Mouse (Mus musculus): ENCODE measurements at regions not wholly inside any gene's neighbourhood (a gene's known extent, or its start where the extent isn't known, plus 50 kb on each side); places are given as distances from the start of the nearest gene placed in this dataset.

DNA sequence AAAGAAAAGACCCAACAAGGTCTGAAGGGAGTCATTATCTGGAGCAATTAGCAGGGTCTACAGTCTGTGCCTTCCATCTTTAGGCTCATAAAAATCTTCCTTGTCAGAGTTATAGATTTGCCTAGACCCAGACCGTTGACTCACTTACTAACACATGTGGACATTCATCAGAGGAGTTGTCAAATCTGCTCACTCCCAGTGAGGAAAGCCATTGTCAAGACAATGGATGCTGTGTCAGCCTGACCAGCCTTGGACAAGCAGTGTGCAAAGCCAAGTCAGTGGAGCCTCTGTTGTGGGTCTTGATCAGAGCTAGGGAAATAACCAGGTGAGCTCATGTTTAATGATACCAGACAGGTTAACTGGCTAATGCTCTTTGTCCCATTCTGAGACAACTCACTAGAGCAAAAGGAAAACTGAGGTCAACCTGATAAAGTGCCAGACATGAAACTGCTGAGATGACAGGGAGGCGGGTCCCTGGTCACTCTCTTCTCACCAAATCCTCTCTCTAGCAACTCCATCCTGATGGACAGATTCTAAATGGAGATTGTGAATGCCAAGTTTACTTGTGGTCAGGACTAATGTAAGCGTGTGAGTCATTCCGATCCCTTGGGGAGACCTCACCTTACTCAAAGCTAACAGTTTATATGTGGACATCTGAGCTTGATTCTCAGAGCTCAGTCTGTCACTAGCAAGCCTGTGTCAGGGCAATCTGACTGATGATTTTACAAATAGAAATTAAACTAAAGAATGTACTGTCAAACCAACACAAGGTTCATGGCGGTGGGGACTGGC, 320.6 kb upstream of the Gm26657 start:
- H3K36me3 ChIP-seq: no peaks in the 10 kb centered on the region
- no peaks in the 10 kb centered on the region for H3K27me3 ChIP-seq
- no peaks in the 10 kb centered on the region for H3K4me1 ChIP-seq
- no peaks in the 10 kb centered on the region for H3K9me3 ChIP-seq (replicated peaks)
- no peak overlapping the region for H3K27ac ChIP-seq
- ATAC-seq (replicated peaks; ENCODE audit: low FRiP score): no peak
- WGBS: 83% methylated on average over 5 of the region's 5 CpGs
- no peak overlapping the region for H3K4me2 ChIP-seq
- no peak overlapping the region for H3K9ac ChIP-seq
- H3K4me3 ChIP-seq (replicated peaks): no peak overlapping the region

DNA sequence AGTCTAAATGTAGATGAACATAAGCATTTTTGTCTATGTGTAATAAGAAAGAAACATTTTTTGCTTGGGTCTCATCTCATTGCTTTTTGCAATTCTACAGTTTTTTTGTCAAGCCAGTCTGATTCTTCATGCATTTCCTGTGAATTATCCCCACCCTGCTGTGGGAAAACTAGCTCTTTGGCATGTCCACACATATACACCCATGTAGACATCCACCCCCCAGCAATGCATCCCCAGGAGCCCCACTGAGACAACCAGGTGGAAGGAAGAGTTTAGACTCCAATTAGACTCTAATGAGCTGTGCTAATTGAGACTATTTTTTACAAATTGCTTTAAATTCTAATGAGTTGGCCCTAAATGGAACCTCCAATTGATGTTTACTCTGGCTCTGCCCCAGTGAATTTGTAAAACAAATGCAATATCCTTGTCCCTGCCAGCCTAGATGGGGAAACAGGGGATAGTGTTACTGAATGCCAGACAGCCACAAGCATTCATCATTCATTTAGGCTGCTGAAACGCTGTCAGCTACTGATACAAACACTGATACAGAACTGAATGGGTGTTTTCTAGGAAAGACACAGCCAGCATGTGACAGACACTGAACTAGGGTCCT, 328.7 kb upstream of the Gm26657 start:
- Histone ChIP-seq H3K9ac (no peak overlapping the region), H3K4me1 (no peaks in the 10 kb centered on the region), H3K27me3 (no peaks in the 10 kb centered on the region), H3K9me3 (replicated peaks) (no peaks in the 10 kb centered on the region), H3K27ac (no peak overlapping the region), H3K36me3 (no peaks in the 10 kb centered on the region), H3K4me2 (no peak overlapping the region), H3K4me3 (replicated peaks) (no peak overlapping the region)
- WGBS: 23% methylated on average over 1 of the region's 1 CpGs
- no peak for ATAC-seq (replicated peaks; ENCODE audit: low FRiP score)

DNA sequence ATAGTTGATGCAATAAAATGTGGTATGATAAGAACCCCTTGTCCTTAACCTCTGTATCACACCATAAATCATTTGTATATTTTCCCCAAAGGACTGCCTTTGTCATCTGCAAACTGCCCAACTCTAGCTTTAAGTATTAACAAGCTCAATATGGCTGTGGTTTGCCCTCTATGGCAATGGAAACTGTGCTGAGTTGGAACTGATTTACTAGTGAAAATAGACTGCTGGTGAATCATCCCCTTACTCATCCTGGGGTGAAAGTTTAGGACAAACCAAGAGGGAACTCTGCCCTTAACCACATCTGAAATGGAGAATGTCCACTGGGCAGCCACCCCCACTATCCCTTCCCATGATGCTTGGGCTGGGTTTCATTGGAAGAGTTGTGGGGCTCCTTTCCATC, 346.1 kb upstream of the Gm26657 start:
- H3K27ac ChIP-seq: no peak overlapping the region
- no peak overlapping the region for H3K4me2 ChIP-seq
- no peak overlapping the region for H3K4me3 ChIP-seq (replicated peaks)
- H3K9ac ChIP-seq: no peak overlapping the region
- no peaks in the 10 kb centered on the region for H3K27me3 ChIP-seq
- no peaks in the 10 kb centered on the region for H3K36me3 ChIP-seq
- no peak for ATAC-seq (replicated peaks; ENCODE audit: low FRiP score)
- no peaks in the 10 kb centered on the region for H3K4me1 ChIP-seq
- no peaks in the 10 kb centered on the region for H3K9me3 ChIP-seq (replicated peaks)

DNA sequence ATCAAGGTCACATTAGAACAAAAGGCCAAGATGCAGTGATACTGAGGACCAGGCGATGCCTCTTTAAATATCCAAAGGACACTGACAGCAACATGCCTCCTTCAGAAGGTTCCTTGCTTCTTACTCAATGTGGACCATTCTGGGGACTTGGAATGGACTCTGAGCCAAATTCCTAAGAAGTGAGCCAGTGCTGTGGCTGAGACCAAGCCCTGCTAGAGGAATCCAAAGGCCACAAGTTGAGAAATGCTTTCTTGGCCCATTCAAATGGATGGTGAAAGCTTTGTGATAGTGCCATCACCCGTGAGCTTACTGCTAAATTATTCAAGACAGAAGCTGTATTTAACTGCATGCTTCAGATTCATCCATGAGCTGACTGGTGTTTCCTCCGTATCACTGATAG, 352.8 kb upstream of the Gm26657 start:
- Histone ChIP-seq H3K9me3 (replicated peaks) (no peaks in the 10 kb centered on the region), H3K27ac (no peak overlapping the region), H3K4me2 (no peak overlapping the region), H3K9ac (no peak overlapping the region), H3K36me3 (no peaks in the 10 kb centered on the region), H3K4me1 (no peaks in the 10 kb centered on the region), H3K27me3 (no peaks in the 10 kb centered on the region), H3K4me3 (replicated peaks) (no peak overlapping the region)
- no peak for ATAC-seq (replicated peaks; ENCODE audit: low FRiP score)
- WGBS: 84% methylated on average over 3 of the region's 3 CpGs

DNA sequence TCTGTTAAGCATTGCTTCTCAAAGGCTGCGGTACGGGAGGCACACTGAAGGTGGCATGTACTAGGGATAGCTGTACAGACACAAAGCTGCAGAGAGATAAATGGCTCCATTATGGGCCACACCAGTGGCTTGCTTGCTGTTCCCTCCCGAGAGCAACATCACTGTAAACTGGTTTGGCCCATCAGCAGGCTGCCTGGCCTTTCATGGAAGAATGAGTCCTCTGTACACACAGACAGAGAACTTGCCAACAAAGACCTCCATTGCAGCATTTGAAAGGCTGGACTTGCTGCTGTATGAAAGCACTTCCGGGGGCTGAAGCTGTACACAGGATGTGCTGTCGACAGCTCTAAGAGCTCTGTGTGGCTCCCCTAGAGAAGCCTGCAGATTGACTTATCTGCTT, 364.1 kb upstream of the Gm26657 start:
- Histone ChIP-seq H3K9me3 (replicated peaks) (no peaks in the 10 kb centered on the region), H3K27ac (no peak overlapping the region), H3K4me3 (replicated peaks) (no peak overlapping the region), H3K36me3 (no peaks in the 10 kb centered on the region), H3K4me1 (no peaks in the 10 kb centered on the region), H3K9ac (no peak overlapping the region), H3K27me3 (no peaks in the 10 kb centered on the region), H3K4me2 (no peak overlapping the region)
- ATAC-seq (replicated peaks; ENCODE audit: low FRiP score): no peak
- WGBS: 65% methylated on average over 5 of the region's 5 CpGs

DNA sequence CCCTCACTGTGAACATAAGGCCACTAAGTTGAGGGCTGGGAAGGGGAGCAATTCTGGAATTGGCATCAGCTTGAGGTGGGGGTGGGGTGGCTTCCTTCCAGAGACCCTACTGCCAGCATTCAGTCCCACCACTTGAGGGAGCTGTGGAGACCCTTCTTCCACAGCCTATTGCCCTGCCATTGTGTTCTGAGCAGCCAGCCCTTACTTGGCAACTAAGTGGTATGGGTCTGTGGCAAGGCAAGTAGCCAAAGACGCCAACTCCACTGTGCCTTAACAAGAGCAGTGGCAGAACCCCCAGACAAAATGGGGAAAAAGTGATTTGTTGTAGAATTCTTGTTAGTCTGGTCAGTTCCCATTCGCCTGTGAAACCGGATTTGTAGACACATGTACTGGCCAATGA, 365.4 kb upstream of the Gm26657 start:
- WGBS: 86% methylated on average over 3 of the region's 3 CpGs
- no peaks in the 10 kb centered on the region for H3K9me3 ChIP-seq (replicated peaks)
- H3K9ac ChIP-seq: no peak overlapping the region
- no peaks in the 10 kb centered on the region for H3K4me1 ChIP-seq
- no peaks in the 10 kb centered on the region for H3K27me3 ChIP-seq
- H3K4me2 ChIP-seq: no peak overlapping the region
- no peak overlapping the region for H3K4me3 ChIP-seq (replicated peaks)
- H3K36me3 ChIP-seq: no peaks in the 10 kb centered on the region
- ATAC-seq (replicated peaks; ENCODE audit: low FRiP score): no peak
- H3K27ac ChIP-seq: no peak overlapping the region

DNA sequence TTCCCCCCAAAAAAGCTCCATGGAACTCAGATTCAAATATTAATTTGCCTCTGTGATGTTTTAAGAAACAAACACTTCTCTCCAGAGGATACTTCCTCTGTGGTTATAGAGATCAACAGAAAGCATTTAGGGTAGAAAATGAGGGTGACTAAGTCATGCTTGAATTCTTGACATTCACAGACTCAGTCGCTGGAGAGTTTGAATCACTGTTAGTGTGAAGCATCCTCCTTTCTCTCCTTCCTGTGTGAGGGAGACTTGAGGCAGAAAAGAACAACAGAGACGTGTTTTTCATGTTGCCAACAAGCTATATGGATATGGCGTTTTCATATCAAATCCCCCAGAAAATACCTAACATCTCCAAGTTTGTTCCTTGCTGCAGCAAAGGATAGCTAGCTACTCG, 366.1 kb upstream of the Gm26657 start:
- H3K9ac ChIP-seq: no peak overlapping the region
- no peaks in the 10 kb centered on the region for H3K4me1 ChIP-seq
- no peak overlapping the region for H3K4me2 ChIP-seq
- H3K27ac ChIP-seq: no peak overlapping the region
- no peaks in the 10 kb centered on the region for H3K27me3 ChIP-seq
- no peaks in the 10 kb centered on the region for H3K36me3 ChIP-seq
- H3K4me3 ChIP-seq (replicated peaks): no peak overlapping the region
- no peak for ATAC-seq (replicated peaks; ENCODE audit: low FRiP score)
- no peaks in the 10 kb centered on the region for H3K9me3 ChIP-seq (replicated peaks)
- 85% methylated on average over 4 of the region's 4 CpGs for WGBS

DNA sequence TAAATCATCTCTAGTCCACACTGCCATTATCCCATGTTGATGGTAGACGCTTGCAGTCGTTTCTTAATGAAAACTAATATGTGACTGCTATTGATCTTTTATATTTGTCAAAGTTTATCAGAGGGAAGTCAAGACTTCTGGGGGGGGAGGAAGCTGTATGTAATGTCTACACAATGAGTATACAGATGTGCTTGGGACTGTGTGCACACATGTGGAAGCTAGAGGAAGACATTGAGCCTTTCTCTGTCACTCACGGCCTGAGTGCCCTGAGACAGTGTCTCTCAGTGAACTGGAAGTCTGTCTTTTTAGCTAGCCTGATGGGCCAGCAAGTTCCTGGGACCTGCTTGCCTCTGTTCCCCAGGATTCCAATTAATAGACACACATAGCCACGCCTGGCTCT, 366.7 kb upstream of the Gm26657 start:
- WGBS: 85% methylated on average over 4 of the region's 4 CpGs
- no peak overlapping the region for H3K4me3 ChIP-seq (replicated peaks)
- H3K36me3 ChIP-seq: no peaks in the 10 kb centered on the region
- H3K27me3 ChIP-seq: no peaks in the 10 kb centered on the region
- H3K9ac ChIP-seq: no peak overlapping the region
- no peaks in the 10 kb centered on the region for H3K9me3 ChIP-seq (replicated peaks)
- H3K4me1 ChIP-seq: no peaks in the 10 kb centered on the region
- no peak for ATAC-seq (replicated peaks; ENCODE audit: low FRiP score)
- no peak overlapping the region for H3K4me2 ChIP-seq
- no peak overlapping the region for H3K27ac ChIP-seq

DNA sequence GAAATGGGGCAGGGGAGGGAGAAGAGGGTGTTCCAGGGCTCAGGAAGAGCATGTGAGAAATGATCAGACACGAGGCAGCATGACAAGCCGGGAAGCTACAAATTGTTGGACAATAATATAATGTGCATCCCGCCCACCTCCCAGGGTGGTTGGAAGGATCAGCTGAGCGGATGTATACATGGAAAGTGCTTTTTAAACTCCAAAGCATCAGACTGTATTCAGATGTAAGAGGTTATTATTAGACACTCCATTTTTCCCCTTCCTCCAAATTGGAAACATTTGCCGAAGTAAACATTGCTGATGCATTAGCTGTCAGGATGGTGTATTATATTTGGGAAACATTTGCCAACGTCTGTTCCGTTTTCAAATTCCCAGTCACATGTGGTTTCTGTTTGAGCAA, 367.2 kb upstream of the Gm26657 start:
- H3K9ac ChIP-seq: no peak overlapping the region
- H3K27ac ChIP-seq: no peak overlapping the region
- 78% methylated on average over 7 of the region's 7 CpGs for WGBS
- no peaks in the 10 kb centered on the region for H3K9me3 ChIP-seq (replicated peaks)
- H3K4me3 ChIP-seq (replicated peaks): no peak overlapping the region
- no peaks in the 10 kb centered on the region for H3K4me1 ChIP-seq
- H3K4me2 ChIP-seq: no peak overlapping the region
- no peaks in the 10 kb centered on the region for H3K27me3 ChIP-seq
- H3K36me3 ChIP-seq: no peaks in the 10 kb centered on the region
- ATAC-seq (replicated peaks; ENCODE audit: low FRiP score): no peak

DNA sequence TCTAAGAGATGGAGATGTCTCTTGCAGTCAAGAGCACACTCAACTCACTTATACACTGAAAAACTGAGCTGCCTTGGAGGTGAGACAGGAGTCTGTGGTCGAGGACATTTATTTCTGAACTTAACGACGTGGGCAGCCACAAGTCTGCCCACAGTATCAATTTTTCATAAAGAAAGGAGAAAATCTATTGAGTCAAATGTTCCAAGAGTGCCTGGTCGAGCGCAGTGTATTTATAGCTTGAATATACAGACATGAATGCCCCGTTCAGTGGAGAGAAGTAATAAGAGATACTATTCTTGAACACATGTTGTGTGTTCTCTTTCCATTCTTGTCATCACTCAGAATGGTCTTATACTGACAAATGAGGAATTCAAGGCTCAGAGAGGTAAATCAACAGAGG, 375.3 kb upstream of the Gm26657 start:
- H3K4me1 ChIP-seq: no peaks in the 10 kb centered on the region
- H3K36me3 ChIP-seq: no peaks in the 10 kb centered on the region
- H3K9ac ChIP-seq: no peak overlapping the region
- no peak overlapping the region for H3K27ac ChIP-seq
- no peak overlapping the region for H3K4me3 ChIP-seq (replicated peaks)
- no peak for ATAC-seq (replicated peaks; ENCODE audit: low FRiP score)
- H3K9me3 ChIP-seq (replicated peaks): no peaks in the 10 kb centered on the region
- H3K27me3 ChIP-seq: no peaks in the 10 kb centered on the region
- H3K4me2 ChIP-seq: no peak overlapping the region
- WGBS: 76% methylated on average over 6 of the region's 6 CpGs

DNA sequence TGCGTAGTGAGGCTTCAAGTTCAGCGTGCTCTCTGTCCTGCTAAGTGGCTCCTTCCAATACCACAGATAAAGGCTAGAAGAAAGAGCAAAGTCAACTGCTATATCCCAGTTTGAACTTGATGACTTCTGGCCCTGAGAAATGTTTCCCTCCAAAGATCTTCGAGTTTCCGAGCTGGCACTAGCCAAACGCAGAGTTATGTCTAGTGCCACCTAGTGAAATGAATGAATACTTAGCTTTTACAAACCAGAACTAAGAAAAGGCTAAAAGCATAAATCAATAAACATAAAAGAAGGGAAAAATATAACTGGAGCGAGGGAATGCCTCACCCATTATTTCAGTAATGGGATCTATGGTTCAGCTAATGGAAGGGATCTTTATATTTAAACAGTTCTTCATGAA, 377.7 kb upstream of the Gm26657 start:
- Histone ChIP-seq H3K4me2 (no peak overlapping the region), H3K9me3 (replicated peaks) (no peaks in the 10 kb centered on the region), H3K36me3 (no peaks in the 10 kb centered on the region), H3K27me3 (no peaks in the 10 kb centered on the region), H3K9ac (no peak overlapping the region), H3K27ac (no peak overlapping the region), H3K4me1 (no peaks in the 10 kb centered on the region), H3K4me3 (replicated peaks) (no peak overlapping the region)
- no peak for ATAC-seq (replicated peaks; ENCODE audit: low FRiP score)
- WGBS: 47% methylated on average over 6 of the region's 6 CpGs

DNA sequence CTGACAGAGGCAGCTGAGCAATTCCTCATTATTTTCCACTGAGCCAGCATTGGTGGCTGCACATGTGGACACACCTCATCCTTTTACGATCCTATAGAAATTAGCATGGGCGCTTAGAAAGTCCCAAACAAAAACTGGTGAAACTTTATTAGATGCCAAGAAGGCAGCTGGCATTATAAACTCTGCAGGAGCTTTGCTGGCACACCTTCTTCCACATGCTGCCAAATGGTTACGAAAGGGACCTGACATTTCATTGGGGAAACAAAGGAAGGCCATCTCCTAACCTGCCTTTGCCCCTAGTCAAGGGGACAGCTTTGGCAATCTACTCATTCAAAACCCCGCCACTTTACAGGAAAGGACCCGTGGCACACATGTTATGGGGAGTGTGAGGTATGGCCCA, 390.7 kb upstream of the Gm26657 start:
- H3K36me3 ChIP-seq: no peaks in the 10 kb centered on the region
- no peaks in the 10 kb centered on the region for H3K9me3 ChIP-seq (replicated peaks)
- no peak overlapping the region for H3K4me3 ChIP-seq (replicated peaks)
- H3K4me1 ChIP-seq: no peaks in the 10 kb centered on the region
- H3K4me2 ChIP-seq: no peak overlapping the region
- H3K9ac ChIP-seq: no peak overlapping the region
- WGBS: 86% methylated on average over 5 of the region's 5 CpGs
- no peak for ATAC-seq (replicated peaks; ENCODE audit: low FRiP score)
- no peak overlapping the region for H3K27ac ChIP-seq
- H3K27me3 ChIP-seq: no peaks in the 10 kb centered on the region

DNA sequence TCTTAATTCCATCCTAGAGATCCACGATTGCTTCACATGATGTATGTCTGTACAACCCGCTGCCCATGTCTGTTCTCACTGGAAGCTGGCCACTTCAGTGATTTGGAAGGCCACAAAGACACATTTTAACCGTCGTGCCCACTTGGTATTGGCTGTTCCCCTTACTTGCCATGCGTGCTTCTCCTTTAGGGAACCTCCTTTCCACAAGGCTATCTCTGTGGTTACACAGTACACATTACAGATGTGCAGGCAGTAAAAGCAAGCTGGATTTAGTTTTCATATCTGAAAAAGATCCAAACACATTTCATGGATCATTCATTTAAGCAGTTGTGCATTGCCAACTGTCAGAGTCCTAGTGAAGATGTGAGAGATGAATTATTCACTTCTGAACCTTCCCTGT, 414.7 kb upstream of the Gm26657 start:
- ATAC-seq (replicated peaks; ENCODE audit: low FRiP score): no peak
- 86% methylated on average over 5 of the region's 5 CpGs for WGBS
- Histone ChIP-seq H3K4me3 (replicated peaks) (no peak overlapping the region), H3K9me3 (replicated peaks) (no peaks in the 10 kb centered on the region), H3K4me2 (no peak overlapping the region), H3K36me3 (no peaks in the 10 kb centered on the region), H3K27me3 (no peaks in the 10 kb centered on the region), H3K27ac (no peak overlapping the region), H3K9ac (no peak overlapping the region), H3K4me1 (no peaks in the 10 kb centered on the region)

Measured in kidney, embryonic 15.5 days (tissue).